Mouse (Mus musculus) embryonic facial prominence, embryonic 15.5 days (tissue): ENCODE results near the gene Pms1. TPM values are rescaled to one million over a fixed set of nuclear protein-coding genes. Genes with fewer than 3 reads are reported as not detected.
A peak's percentile ranks its signal among the peaks of the same experiment; 100 is the strongest.
"Not testable (repeated sequence)": the region's sequence is repeated elsewhere in the genome, so short reads cannot be mapped to it uniquely, and the experiment has no call there.

ENCODE experiments used
- ATAC-seq: fragments of 200-750 bp; cut with Nextera tagmentation; 2 replicates; pipeline ENCODE4 v1.8.0; 2017; ENCODE audit warnings: low read depth, moderate TSS enrichment; ENCODE audit not compliant: insufficient number of reproducible peaks, low FRiP score, low TSS enrichment
- H3K27ac ChIP-seq: fragments of 300-500 bp; sonication (generic); replicated peaks from 2 replicates; pipeline ENCODE4 v1.5.1; 2015; ENCODE audit warnings: mild to moderate bottlenecking, inconsistent platforms
- H3K27me3 ChIP-seq: fragments of 300-500 bp; sonication (generic); 2 replicates; pipeline ENCODE4 v1.6.1; 2015; ENCODE audit warnings: inconsistent platforms
- H3K36me3 ChIP-seq: fragments of 300-500 bp; sonication (generic); 2 replicates; pipeline ENCODE4 v1.6.1; 2015; ENCODE audit warnings: mild to moderate bottlenecking, inconsistent platforms
- H3K4me1 ChIP-seq: fragments of 300-500 bp; sonication (generic); 2 replicates; pipeline ENCODE4 v1.6.1; 2015; ENCODE audit warnings: inconsistent platforms
- H3K4me2 ChIP-seq: fragments of 300-500 bp; sonication (generic); replicated peaks from 2 replicates; pipeline ENCODE4 v1.6.1; 2015; ENCODE audit warnings: mild to moderate bottlenecking, inconsistent platforms
- H3K4me3 ChIP-seq: fragments of 300-500 bp; sonication (generic); replicated peaks from 2 replicates; pipeline ENCODE4 v1.5.1; 2015; ENCODE audit warnings: mild to moderate bottlenecking, inconsistent platforms
- H3K9ac ChIP-seq: fragments of 300-500 bp; sonication (generic); 2 replicates; pipeline ENCODE4 v1.6.1; 2015; ENCODE audit warnings: inconsistent platforms
- H3K9me3 ChIP-seq: fragments of 300-500 bp; sonication (generic); replicated peaks from 2 replicates; pipeline ENCODE4 v1.6.1; 2016; ENCODE audit warnings: inconsistent platforms
- WGBS: fragments of 180-500 bp; shearing (Covaris S2); methylation state at CpG from one replicate; pipeline ENCODE4 v1.1.7; 2015; 5-methylcytosine and 5-hydroxymethylcytosine counted together
- polyA plus RNA-seq: library from polyadenylated mRNA; unstranded; fragments of >200 nt; fragmentation: Nextera tagmentation; extraction: Ambion mirVana; gene quantifications from 2 replicates; pipeline ENCODE4 v1.2.1, GENCODE M21; 2015

Gene Pms1
- polyA plus RNA-seq, result 15.2 and 18.7 TPM in 2 replicates

DNA sequence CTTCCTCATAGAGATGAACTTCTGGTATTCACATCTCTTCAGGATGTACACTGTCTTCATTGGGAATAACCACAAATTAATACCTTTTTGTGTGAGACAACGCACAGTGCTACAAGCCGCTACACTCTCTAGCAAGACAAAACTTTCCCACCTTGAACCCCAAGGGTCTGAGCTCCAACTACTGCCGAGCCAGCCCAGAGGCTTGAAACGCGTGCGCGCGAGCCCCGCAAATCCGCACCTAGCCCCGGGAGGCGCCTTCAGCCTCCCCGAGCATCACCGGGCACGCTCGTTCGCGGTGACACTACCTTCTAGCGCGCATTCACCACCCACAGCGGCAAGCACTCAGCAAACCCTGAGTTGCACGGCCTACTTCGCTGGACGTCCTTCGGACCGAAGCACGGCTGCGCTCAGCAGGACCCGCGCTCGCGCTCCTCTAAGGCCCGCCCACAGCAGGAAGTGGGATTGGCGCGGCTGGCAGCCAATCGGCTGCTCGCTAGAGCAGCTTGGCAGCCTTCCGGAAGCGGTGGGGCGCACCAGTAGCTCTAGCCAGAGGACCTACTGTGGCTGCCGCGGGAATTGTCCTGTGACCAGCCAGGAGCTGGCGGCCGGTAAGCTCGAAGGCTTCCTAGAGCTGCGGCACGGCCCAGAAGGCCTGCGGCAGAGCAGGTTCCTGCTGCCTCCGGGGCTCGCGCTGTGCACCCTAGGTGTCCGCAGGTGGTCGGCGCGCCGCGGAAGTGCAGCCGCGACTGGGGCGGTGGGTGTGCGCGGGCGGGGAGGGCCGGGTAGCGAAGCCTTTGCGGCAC lies at the start of gene Pms1, which contains the start of the genes Ormdl1 and Gm28778:
Gene Pms1 (minus strand): TSS at position 438 of the 803 bp plus-strand sequence.
Gene Ormdl1 (plus strand): TSS at position 515 of the 803 bp plus-strand sequence.
Gene Gm28778 (plus strand): TSS at position 531 of the 803 bp plus-strand sequence.
- Histone ChIP-seq H3K4me1 (no peaks in the 10 kb centered on the region; the same call in 1 of the 2 replicates), H3K36me3 (no peaks in the 10 kb centered on the region), H3K9me3 (no peaks in the 10 kb centered on the region), H3K4me3 (peak within 1 kb of the TSS; percentile 94), H3K27ac (peak within 1 kb of the TSS; percentile 84), H3K9ac (peak within 1 kb of the TSS; percentile 79), H3K27me3 (no peaks in the 10 kb centered on the region), H3K4me2 (peak within 1 kb of the TSS; percentile 53)
- peak; percentile 99 for ATAC-seq
- WGBS, result under 1% methylated on average over 66 of the region's 66 CpGs

DNA sequence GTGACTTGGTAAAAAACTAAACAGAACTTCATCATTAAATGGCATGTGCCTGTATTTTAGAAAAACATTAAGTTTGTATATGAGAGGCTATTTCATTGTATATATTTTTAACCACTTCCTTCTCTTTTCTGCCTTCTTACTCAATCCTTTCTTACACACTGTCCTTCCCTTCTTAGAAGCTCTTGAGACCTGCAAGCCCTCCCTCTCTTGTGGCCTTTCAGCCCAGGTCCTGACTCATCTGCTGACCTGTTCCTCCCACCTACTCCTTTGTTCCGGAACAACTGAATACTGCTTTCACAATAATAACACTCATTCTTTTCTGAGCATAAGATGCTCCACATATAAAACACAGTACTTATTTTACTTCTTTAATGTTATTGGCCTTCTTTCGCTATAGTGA lies 44.3 kb upstream of the Pms1 start:
- no peak for ATAC-seq
- H3K4me2 ChIP-seq, result no peak overlapping the region
- H3K27me3 ChIP-seq, result no peaks in the 10 kb centered on the region
- 0 out of 2 replicates have a peak, but pooled peaks cover 5% of the 10 kb centered on the region for H3K9me3 ChIP-seq
- WGBS, result 94% methylated on average over 2 of the region's 2 CpGs
- peaks cover 49% of the 10 kb centered on the region for H3K36me3 ChIP-seq
- H3K4me1 ChIP-seq, result no peaks in the 10 kb centered on the region
- no peak overlapping the region for H3K27ac ChIP-seq
- H3K9ac ChIP-seq, result no peak overlapping the region
- no peak overlapping the region for H3K4me3 ChIP-seq

DNA sequence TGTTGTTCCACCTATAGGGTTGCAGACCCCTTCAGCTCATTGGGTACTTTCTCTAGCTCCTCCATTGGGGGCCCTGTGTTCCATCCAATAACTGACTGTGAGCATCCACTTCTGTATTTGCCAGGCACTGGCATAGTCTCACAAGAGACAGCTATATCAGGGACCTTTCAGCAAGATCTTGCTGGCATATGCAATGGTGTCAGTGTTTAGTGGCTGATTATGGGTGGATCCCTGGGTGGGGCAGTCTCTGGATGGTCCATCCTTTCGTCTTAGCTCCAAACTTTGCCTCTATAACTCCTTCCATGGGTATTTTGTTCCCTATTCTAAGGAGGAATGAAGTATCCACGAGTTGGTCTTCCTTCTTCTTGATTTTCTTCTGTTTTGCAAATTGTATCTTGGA lies 40.6 kb upstream of the Pms1 start:
- not testable (repeated sequence) for H3K4me1 ChIP-seq, H3K9me3 ChIP-seq, H3K27ac ChIP-seq, H3K27me3 ChIP-seq, H3K9ac ChIP-seq, H3K4me2 ChIP-seq, H3K4me3 ChIP-seq, ATAC-seq
- H3K36me3 ChIP-seq, result peaks cover 21% of the 10 kb centered on the region
- 74% methylated on average over 2 of the region's 2 CpGs for WGBS

DNA sequence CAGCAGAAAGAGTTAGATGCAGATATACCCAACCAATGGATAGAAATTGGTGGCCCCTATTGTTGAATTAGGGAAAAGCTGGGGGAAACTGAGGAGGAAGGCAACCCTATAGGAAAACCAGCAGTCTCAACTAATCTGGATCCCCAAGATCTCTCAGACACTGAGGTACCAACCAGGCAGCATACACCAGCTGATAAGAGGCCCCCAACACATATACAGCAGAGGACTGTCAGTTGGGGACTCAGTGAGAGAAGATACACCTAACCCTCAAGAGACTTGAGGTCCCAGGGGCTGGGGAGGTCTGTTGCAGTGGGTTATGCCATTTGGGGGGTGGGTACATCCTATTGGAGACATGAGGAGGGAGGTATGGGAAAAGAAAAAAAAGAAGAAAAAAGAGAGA lies 38.6 kb upstream of the Pms1 start:
- Histone ChIP-seq H3K4me3 (no peak overlapping the region), H3K9me3 (no peaks in the 10 kb centered on the region), H3K36me3 (peaks cover 3% of the 10 kb centered on the region; the same call in 1 of the 2 replicates), H3K4me2 (no peak overlapping the region), H3K4me1 (no peaks in the 10 kb centered on the region), H3K27me3 (no peaks in the 10 kb centered on the region), H3K9ac (no peak overlapping the region), H3K27ac (no peak overlapping the region)
- no peak for ATAC-seq

DNA sequence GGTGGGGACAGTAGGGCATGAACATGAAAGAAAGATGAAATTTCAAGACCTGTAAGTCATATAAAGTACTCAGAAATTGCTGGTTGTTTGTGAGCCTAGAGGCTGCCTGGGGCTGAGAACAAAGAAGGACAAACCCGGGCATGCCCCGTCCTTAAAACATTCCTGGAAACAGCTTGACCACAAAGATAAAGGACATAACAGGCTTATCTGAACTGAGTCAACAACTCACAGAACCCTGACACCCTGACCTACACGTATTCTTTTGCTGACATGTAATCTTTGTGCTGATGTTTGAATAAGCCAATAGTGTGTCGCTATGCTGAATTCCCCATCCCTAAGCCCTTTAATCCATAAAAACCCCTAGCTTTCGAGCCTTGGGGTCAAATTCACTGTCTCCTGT lies 36.7 kb upstream of the Pms1 start:
- H3K27ac ChIP-seq, H3K9ac ChIP-seq, H3K36me3 ChIP-seq, H3K4me1 ChIP-seq, H3K4me2 ChIP-seq, H3K27me3 ChIP-seq, H3K4me3 ChIP-seq, ATAC-seq, H3K9me3 ChIP-seq: not testable (repeated sequence)
- 79% methylated on average over 5 of the region's 5 CpGs for WGBS

DNA sequence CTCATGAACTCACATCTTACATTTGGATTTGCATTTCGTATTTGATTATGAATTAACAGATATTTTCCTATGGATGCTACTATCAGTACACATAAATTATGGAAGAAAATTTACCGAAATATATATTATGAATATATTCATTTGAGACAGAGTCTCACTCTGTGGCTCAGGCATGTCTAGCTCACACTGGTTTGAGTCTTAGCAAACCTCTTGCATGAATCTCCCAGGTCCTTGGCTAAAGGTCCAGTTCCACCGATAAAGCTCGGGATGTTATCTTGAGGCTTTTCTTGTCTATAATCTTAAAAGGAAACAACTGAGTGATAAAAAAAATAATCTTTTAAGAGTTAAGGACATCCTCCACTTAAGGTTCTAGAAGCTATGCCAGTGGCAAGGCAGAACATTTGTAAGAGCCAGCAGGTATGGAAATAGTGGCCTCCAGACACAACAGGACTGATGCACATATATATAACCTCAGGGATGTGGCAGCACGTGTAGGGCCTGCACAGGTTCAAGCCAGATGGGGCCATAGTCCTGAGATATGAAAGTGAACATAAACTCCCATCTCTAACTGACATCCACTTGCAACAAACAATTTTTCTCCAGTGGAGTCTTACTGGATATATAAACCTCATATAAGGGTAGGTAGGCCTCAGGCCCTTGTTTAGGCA lies 28.1 kb upstream of the Pms1 start:
- Histone ChIP-seq H3K4me1 (no peaks in the 10 kb centered on the region), H3K9me3 (no peaks in the 10 kb centered on the region), H3K27ac (no peak overlapping the region), H3K36me3 (peaks cover 3% of the 10 kb centered on the region), H3K4me2 (no peak overlapping the region), H3K9ac (no peak overlapping the region), H3K27me3 (no peaks in the 10 kb centered on the region), H3K4me3 (no peak overlapping the region)
- no peak for ATAC-seq
- WGBS, result 94% methylated on average over 5 of the region's 5 CpGs

DNA sequence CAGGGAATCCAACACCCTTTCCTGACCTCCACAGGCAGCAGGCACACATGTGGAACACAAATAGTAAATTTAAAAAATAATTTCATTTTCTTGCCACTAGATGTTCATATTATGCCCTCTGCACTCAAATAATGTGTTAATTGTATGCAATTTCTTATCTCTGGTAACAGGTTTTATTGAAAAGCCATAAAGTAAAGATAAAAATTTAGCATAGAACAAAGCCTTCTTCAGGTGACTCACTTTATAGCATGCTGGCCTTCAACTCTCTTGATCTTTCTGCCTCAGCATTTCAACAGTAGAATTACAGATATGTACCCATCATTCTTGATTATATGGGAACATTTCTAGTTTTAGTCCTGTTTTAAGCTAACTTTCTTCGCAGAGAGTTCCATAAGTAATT lies 27.5 kb upstream of the Pms1 start:
- no peak overlapping the region for H3K4me2 ChIP-seq
- ATAC-seq, result no peak
- H3K27me3 ChIP-seq, result no peaks in the 10 kb centered on the region
- H3K4me1 ChIP-seq, result no peaks in the 10 kb centered on the region
- no peak overlapping the region for H3K9ac ChIP-seq
- H3K4me3 ChIP-seq, result no peak overlapping the region
- no peak overlapping the region for H3K27ac ChIP-seq
- 93% methylated on average over 1 of the region's 1 CpGs for WGBS
- no peaks in the 10 kb centered on the region for H3K9me3 ChIP-seq
- peaks cover 3% of the 10 kb centered on the region for H3K36me3 ChIP-seq

DNA sequence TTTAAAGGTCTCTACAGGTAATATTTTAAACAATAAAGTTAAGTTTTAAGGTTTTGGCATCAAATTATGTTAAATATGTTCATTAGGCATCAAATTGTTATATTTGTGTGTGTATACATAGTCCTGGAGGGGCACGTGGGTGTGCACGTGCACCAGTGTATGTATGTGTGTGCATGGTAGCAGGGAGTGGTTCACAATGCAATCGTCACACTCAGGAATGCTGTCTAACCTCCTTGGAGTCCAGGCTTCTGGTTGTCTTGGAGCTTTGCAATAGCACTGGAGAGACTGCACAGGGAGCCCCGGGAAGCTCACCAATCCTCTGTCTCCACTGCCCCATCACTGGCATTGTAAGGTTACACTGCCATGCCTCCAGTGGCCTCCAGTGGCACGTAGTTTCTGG lies 26.4 kb upstream of the Pms1 start:
- H3K4me1 ChIP-seq, result no peaks in the 10 kb centered on the region
- 85% methylated on average over 5 of the region's 5 CpGs for WGBS
- no peak for ATAC-seq
- H3K4me3 ChIP-seq, result no peak overlapping the region
- H3K27ac ChIP-seq, result no peak overlapping the region
- H3K36me3 ChIP-seq, result peaks cover 5% of the 10 kb centered on the region
- no peak overlapping the region for H3K9ac ChIP-seq
- H3K4me2 ChIP-seq, result no peak overlapping the region
- H3K27me3 ChIP-seq, result no peaks in the 10 kb centered on the region
- no peaks in the 10 kb centered on the region for H3K9me3 ChIP-seq

DNA sequence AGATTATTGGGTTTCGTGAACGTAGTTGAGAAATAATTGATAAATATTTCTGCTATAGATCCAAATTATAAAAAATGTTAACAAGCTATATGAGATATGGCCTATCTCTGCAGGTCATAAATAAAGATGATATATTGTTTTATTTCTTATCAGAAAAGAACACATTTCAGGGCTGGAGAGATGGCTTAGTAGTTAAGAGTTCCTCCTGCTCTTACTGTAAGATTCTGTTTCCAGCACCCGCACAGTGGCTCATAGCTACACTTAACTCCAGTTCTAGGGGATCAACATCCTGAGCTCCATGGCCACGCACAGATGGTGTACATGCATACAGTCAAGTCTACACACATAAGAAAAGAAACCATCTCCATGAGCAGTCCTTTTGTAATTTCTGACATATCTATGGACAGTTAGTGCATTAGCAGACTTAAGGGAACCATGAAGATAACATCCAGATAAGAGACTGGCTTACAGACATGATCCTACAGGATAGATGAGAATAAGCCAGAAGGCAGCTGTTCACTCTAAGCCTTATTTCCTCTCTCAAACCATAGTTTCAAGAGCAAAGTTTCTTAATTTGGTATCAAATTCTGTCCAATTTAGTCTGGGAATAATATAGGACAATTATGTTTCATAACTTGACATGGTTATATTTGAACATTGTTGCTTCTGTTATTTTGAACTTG lies 25.0 kb upstream of the Pms1 start:
- WGBS, result 93% methylated on average over 4 of the region's 4 CpGs

DNA sequence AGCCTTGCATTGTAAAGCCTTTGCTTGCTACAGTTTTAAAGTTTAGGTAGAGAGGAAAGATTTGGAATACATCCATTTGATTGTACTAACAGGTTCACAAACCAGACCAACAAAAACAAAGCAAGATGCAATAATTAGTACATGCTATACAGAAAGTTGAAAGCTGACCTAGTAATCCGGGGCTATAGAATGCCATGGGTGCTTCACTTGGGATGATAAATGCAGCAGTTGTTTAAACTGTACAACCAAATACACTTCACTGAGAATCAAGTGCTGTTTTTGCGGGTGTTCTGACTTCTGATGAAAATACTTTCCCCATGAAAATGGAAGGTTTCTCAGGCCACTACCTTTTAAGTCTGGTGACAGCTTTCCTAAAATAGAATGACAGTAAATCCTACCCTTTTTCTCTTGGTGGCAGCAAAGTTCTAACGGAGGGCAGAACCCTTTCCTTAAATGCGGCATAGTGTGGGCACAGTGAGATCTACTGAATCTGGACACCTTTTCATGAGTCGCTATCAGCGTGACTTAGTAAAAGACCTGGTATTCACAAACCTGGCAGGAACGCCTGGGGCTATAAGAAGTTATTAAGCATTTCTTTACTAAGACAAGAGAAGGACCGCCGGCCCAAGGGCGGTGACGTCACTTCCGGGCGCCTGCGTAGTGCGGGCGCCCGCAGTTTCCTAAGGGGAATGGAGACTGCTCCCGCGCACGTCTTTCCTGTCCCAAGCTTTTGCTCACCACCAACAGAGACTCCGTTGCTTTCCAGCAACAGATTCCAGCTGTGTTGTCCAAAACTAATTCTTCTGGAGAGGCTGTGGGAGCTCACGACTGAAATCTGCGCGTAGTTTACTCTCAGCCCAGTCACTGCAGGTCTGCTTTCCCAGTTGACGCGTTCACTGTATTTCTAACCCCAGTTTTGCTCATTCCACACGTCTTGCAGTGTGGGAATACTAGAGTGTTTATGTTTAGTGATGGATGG lies 16.5 kb upstream of the Pms1 start, which contains the start of gene Osgepl1:
Gene Osgepl1 (plus strand): TSS at position 636 of the 979 bp plus-strand sequence.
- Histone ChIP-seq H3K27ac (peak within 1 kb of the TSS; percentile 92), H3K27me3 (no peaks in the 10 kb centered on the region), H3K4me1 (0 out of 2 replicates have a peak, but pooled peaks cover 6% of the 10 kb centered on the region), H3K4me2 (peak within 1 kb of the TSS; percentile 54), H3K4me3 (peak within 1 kb of the TSS; percentile 66), H3K9ac (peak within 1 kb of the TSS; percentile 68), H3K9me3 (no peaks in the 10 kb centered on the region), H3K36me3 (peaks cover 5% of the 10 kb centered on the region)
- 2% methylated on average over 27 of the region's 27 CpGs for WGBS
- ATAC-seq, result peak; percentile 91

More for the DNA sequence above, 25.0 kb upstream of the Pms1 start:
- Histone ChIP-seq H3K36me3 (peaks cover 10% of the 10 kb centered on the region), H3K27ac (no peak overlapping the region), H3K4me2 (no peak overlapping the region), H3K9ac (no peak overlapping the region), H3K4me1 (no peaks in the 10 kb centered on the region), H3K4me3 (no peak overlapping the region), H3K27me3 (no peaks in the 10 kb centered on the region), H3K9me3 (no peaks in the 10 kb centered on the region)
- ATAC-seq, result no peak
